Mouse (Mus musculus) thymus, adult 2 months (tissue): ENCODE measurements around the gene Dapk1. TPM values are rescaled to one million over a fixed set of nuclear protein-coding genes. Genes with fewer than 3 reads are reported as not detected.

Experiments used
- DNase-seq: peaks from one replicate; pipeline ENCODE4 v3.0.0; 2021
- H3K27ac ChIP-seq: fragments of 200-500 bp; 2 replicates; pipeline ENCODE4 v1.5.1; 2012; ENCODE audit warnings: low read length, control low read depth; ENCODE audit not compliant: control insufficient read depth, insufficient read depth
- H3K27me3 ChIP-seq: fragments of 200-500 bp; 2 replicates; pipeline ENCODE4 v1.6.1; 2012; ENCODE audit warnings: mild to moderate bottlenecking, low read length, moderate library complexity, mixed read lengths; ENCODE audit not compliant: control insufficient read depth, insufficient read depth
- H3K36me3 ChIP-seq: fragments of 200-500 bp; 2 replicates; pipeline ENCODE4 v1.6.1; 2012; ENCODE audit warnings: mild to moderate bottlenecking, low read length, moderate library complexity; ENCODE audit not compliant: control insufficient read depth, insufficient read depth
- H3K4me1 ChIP-seq: fragments of 200-500 bp; replicated peaks from 2 replicates; pipeline ENCODE4 v1.6.1; 2012; ENCODE audit warnings: low read length; ENCODE audit not compliant: control insufficient read depth, insufficient read depth
- H3K4me3 ChIP-seq: fragments of 200-500 bp; 2 replicates; pipeline ENCODE4 v1.5.1; 2012; ENCODE audit warnings: mild to moderate bottlenecking, low read length, control low read depth, moderate library complexity; ENCODE audit not compliant: control insufficient read depth, insufficient read depth
- CTCF ChIP-seq: fragments of 200-500 bp; IDR thresholded peaks from 2 replicates; pipeline ENCODE4 v1.5.1; 2012; ENCODE audit warnings: mild to moderate bottlenecking, control low read depth, low read length, moderate library complexity, borderline replicate concordance; ENCODE audit not compliant: control insufficient read depth, poor library complexity, insufficient read depth; ENCODE audit errors: extremely low read depth
- POLR2A ChIP-seq: fragments of 200-500 bp; IDR thresholded peaks from 2 replicates; pipeline ENCODE4 v1.6.1; 2012; ENCODE audit warnings: mild to moderate bottlenecking, low read length, control low read depth, moderate library complexity; ENCODE audit not compliant: control insufficient read depth, poor library complexity, insufficient read depth; ENCODE audit errors: extremely low read depth
- WGBS: fragments of 180-500 bp; shearing (Covaris S2); methylation state at CpG from one replicate; pipeline ENCODE4 v1.1.7; 2018; 5-methylcytosine and 5-hydroxymethylcytosine counted together
- polyA plus RNA-seq: library from polyadenylated mRNA; depleted of rRNA; stranded (reverse); fragments of >200 nt; gene quantifications from 2 replicates; pipeline ENCODE4 v1.2.3, GENCODE M21; 2012

Dapk1 gene
- polyA plus RNA-seq, 1 experiment, result 45.2 TPM

DNA sequence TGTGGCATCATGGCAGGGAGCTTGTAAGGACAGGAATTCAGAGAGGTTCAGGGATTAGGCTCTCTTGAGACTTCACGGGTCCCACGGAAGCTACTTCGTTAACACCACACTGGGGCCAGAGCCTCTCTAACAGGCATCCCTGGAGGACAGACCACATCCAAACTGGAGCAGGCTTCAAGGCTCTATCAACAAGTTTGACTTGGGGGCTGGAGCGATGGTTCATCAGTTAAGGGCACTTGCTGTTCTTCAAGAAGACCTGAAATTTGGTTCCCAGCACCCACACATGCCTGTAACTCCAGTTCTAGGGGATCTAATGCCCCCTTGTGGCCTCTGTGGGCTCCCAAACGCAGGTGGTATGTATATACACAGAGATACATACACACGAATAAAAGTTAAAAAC, 151.5 kb downstream of the Dapk1 start:
- DNase-seq, result no peak
- 97% methylated on average over 6 of the region's 6 CpGs for WGBS
- TF ChIP-seq POLR2A (no peak), CTCF (no peak)
- Histone ChIP-seq H3K36me3 (peaks cover 27% of the 10 kb centered on the region), H3K4me3 (no peak overlapping the region), H3K27me3 (no peaks in the 10 kb centered on the region), H3K4me1 (no peaks in the 10 kb centered on the region), H3K27ac (no peak overlapping the region)

DNA sequence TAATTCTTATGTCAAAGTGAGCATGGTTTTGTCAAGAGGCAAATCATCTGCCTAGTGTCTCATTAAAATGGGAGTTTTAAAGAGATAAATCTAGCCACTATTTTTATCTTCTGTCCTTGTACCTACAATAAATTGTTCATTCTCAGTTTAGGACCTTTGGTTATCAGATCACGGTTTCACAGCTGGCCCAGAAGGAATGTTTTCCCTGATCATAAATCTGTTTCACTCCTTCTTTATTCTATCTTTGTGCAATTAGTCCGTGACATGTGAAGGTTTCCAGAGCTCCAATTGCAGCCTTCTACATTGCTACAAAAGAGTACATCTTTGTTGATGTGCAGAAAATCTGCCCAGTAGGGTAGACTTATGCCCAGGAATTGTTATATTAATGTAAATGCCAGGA, 153.5 kb downstream of the Dapk1 start:
- no peak for DNase-seq
- TF ChIP-seq CTCF, result no peak
- no peaks in the 10 kb centered on the region for H3K27me3 ChIP-seq
- no peak overlapping the region for H3K4me3 ChIP-seq
- no peak overlapping the region for H3K27ac ChIP-seq
- WGBS, result 95% methylated on average over 2 of the region's 2 CpGs
- H3K36me3 ChIP-seq, result peaks cover 23% of the 10 kb centered on the region
- H3K4me1 ChIP-seq, result no peaks in the 10 kb centered on the region

DNA sequence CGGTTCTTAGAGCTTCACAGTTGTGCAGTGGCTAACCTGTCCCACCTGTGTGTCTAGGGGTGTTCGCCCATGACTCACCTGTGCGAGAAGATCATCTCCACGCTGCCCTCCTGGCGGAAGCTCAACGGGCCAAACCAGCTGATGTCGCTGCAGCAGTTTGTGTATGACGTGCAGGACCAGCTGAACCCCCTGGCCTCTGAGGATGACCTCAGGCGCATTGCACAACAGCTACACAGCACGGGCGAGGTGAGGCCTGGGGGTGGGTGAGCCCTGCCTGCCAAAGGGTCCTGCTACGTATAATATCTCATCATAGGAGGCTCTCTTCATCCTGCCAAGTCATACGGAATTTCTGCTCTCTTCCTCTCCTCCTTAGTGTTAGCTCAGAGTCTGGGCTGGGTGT, 155.5 kb downstream of the Dapk1 start:
- Histone ChIP-seq H3K4me3 (no peak overlapping the region), H3K36me3 (peaks cover 22% of the 10 kb centered on the region), H3K27me3 (no peaks in the 10 kb centered on the region), H3K27ac (no peak overlapping the region), H3K4me1 (no peaks in the 10 kb centered on the region)
- no peak for DNase-seq
- 95% methylated on average over 13 of the region's 13 CpGs for WGBS
- TF ChIP-seq CTCF (no peak), POLR2A (no peak)

DNA sequence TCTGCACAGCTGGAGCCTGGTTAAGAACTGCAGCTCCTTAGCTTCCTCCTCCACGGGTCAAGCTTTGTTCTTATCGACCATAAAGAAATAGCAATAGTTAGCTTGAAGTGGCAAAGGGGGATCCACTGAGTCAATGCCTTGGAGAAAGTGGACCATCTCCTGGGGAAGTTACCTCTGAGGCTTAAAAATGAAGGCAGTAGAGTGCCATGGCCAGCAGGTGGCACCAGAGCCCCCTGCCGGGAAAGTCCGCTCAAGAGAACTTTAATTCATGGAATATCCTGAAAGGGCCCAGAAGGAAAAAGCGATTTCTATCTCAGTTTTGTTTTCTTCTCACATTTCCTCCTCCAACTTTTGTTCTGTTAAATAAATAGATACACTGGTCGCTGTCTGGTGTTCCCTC, 157.4 kb downstream of the Dapk1 start:
- DNase-seq, result no peak
- H3K4me3 ChIP-seq, result no peak overlapping the region
- H3K36me3 ChIP-seq, result peaks cover 10% of the 10 kb centered on the region
- H3K27ac ChIP-seq, result no peak overlapping the region
- H3K4me1 ChIP-seq, result no peaks in the 10 kb centered on the region
- 53% methylated on average over 6 of the region's 6 CpGs for WGBS
- no peak for TF ChIP-seq POLR2A
- TF ChIP-seq CTCF, result peak; percentile 83; the same call in 1 of the 2 replicates
- H3K27me3 ChIP-seq, result no peaks in the 10 kb centered on the region

DNA sequence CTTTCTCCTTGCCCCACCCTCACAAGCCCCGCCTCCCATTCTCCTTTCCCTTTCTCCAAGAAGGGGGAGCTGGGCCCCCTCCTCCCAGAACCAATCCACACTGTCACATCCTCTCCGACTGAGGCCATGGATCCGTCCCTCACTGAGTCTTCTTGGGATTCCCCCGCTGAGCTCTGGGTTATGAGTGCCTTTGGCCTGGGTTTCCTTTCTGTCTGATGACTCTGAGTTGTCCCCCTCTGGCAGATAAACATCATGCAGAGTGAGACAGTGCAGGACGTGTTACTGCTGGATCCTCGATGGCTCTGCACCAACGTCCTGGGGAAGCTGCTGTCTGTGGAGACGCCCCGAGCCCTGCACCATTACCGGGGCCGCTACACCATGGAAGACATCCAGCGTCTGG, 158.6 kb downstream of the Dapk1 start:
- no peaks in the 10 kb centered on the region for H3K4me1 ChIP-seq
- H3K36me3 ChIP-seq, result peaks cover 10% of the 10 kb centered on the region
- no peaks in the 10 kb centered on the region for H3K27me3 ChIP-seq
- 94% methylated on average over 12 of the region's 12 CpGs for WGBS
- no peak for DNase-seq
- TF ChIP-seq POLR2A, result no peak
- no peak for TF ChIP-seq CTCF
- H3K27ac ChIP-seq, result no peak overlapping the region
- no peak overlapping the region for H3K4me3 ChIP-seq

DNA sequence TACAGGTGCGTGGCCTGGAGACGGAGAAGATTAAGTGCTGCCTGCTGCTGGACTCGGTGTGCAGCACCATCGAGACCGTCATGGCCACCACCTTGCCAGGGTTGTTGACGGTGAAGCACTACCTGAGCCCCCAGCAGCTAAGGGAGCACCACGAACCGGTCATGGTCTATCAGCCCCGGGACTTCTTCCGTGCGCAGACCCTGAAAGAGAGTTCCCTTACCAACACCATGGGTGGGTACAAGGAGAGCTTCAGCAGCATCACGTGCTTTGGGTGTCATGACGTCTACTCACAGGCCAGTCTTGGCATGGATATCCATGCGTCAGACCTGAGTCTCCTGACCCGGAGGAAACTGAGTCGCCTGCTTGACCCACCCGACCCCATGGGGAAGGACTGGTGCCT, 159.4 kb downstream of the Dapk1 start:
- TF ChIP-seq POLR2A (no peak), CTCF (no peak)
- Histone ChIP-seq H3K27me3 (no peaks in the 10 kb centered on the region), H3K4me3 (no peak overlapping the region), H3K4me1 (no peaks in the 10 kb centered on the region), H3K36me3 (peaks cover 10% of the 10 kb centered on the region), H3K27ac (no peak overlapping the region)
- DNase-seq, result no peak
- WGBS, result 97% methylated on average over 17 of the region's 17 CpGs

DNA sequence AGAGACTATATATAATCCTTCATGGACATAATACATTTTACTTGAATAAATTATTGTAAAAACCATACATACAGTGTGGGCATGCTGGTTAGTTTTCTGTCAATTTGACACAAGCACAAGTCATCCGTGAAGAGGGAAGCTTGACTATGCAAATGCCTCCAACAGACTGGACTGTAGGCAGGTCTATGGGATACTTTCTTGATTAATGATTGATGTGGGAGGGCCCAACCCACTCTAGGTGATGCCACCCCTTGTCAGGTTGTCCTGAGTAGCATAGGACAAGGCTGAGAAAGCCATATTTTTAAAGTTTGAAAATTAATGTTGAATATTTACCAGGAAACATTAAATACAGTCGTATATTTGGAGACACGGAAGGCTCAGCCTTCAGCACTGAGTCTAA, 178.8 kb downstream of the Dapk1 start:
- H3K27me3 ChIP-seq, result no peaks in the 10 kb centered on the region
- H3K4me3 ChIP-seq, result no peak overlapping the region
- H3K36me3 ChIP-seq, result no peaks in the 10 kb centered on the region
- no peaks in the 10 kb centered on the region for H3K4me1 ChIP-seq
- TF ChIP-seq CTCF, result no peak
- no peak for TF ChIP-seq POLR2A
- WGBS, result 93% methylated on average over 3 of the region's 3 CpGs
- H3K27ac ChIP-seq, result no peak overlapping the region
- DNase-seq, result no peak
